Mouse (Mus musculus) ES-CJ7 (cell line): ENCODE measurements around the gene Cops9.

ENCODE experiments used
- DNase-seq: peaks from one replicate; pipeline ENCODE4 v3.0.0; 2011; ENCODE audit warnings: low read depth, low spot score

Cops9 gene

GRCm38 (mm10) chr1:92607711-92608110 lies 34.1 kb downstream of the Cops9 start:
- DNase-seq: no peak

GRCm38 (mm10) chr1:92605482-92605881 lies 36.3 kb downstream of the Cops9 start, which contains the start of gene Olfr1410:
TSS of gene Olfr1410 (plus strand) at chr1:92605782.
- no peak for DNase-seq

- DNase-seq: no peak
Measured at GRCm38 (mm10) chr1:92596019-92596418, 45.8 kb downstream of the Cops9 start.

- DNase-seq: no peak
Measured at GRCm38 (mm10) chr1:92594111-92594510, 47.7 kb downstream of the Cops9 start, which contains the start of gene Olfr1411. TSS of gene Olfr1411 (plus strand) at chr1:92594411.
